Mouse (Mus musculus): ENCODE measurements at regions not wholly inside any gene's neighbourhood (a gene's known extent, or its start where the extent isn't known, plus 50 kb on each side); places are given as distances from the start of the nearest gene placed in this dataset.
A peak's percentile ranks its signal among the peaks of the same experiment; 100 is the strongest.

DNA sequence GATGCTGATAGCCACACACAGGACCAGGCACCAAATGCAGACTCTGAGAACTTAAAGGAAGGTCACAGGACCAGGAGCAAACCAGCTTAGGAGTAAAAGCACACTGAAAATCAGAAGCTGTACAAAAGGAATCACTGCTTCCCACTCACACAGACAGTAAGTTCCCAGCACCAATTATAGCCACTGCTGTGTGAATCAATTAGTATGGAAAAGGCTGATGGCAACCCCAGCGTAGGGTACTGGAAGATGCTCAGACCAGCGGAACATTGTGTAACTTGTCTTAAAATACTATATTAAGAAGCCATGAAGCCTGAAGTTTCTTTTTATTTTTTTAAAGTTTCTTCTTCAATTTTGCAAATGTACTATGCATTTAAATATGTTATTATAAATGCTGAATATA lies 115.8 kb downstream of the Lnpk start:
- 96% methylated on average over 2 of the region's 2 CpGs for WGBS
- Histone ChIP-seq H3K9me3 (no peaks in the 10 kb centered on the region), H3K36me3 (no peaks in the 10 kb centered on the region), H3K4me3 (no peak overlapping the region), H3K27me3 (no peaks in the 10 kb centered on the region), H3K27ac (no peak overlapping the region), H3K4me1 (peaks cover 9% of the 10 kb centered on the region), H3K4me2 (replicated peaks) (no peak overlapping the region), H3K9ac (no peak overlapping the region)
- ATAC-seq (ENCODE audit: low FRiP score, low read depth), result no peak

DNA sequence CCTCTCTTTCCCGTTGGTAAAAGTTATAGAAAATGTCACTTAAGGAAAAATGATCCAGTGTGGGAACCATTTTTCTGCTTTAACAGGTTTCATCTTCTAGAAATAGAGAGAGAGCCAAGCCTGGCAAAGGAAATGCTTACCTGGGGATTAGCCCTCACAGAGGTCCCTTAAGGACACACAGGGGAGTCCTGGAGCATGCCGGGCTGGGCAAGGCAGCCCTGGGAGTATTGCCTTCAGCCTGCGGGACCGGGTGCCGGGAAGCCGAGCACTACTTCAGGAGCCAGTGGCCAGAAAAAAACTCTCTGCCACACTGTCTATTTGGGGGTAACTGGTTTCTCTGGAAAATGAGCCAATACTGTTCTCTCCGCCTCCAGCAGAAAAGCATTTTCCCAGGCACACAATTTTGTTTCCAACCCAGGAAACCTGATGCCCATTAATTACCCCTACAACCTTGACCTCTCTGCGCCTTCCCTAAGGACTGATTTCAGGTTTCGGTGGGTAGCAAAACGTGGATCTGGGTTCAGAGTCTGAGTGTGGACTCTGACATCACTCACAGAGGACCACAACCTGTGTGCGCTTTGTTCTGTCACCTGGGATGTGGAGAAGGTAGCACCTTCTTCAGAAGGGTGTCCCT lies 117.9 kb downstream of the Lnpk start:
- 19% methylated on average over 11 of the region's 11 CpGs for WGBS
- no peak overlapping the region for H3K9ac ChIP-seq
- H3K27ac ChIP-seq, result no peak overlapping the region
- H3K4me3 ChIP-seq, result no peak overlapping the region
- H3K27me3 ChIP-seq, result no peaks in the 10 kb centered on the region
- no peaks in the 10 kb centered on the region for H3K9me3 ChIP-seq
- H3K4me2 ChIP-seq (replicated peaks), result peak overlapping the region; percentile 36; the same call in 1 of the 2 replicates
- no peaks in the 10 kb centered on the region for H3K36me3 ChIP-seq
- H3K4me1 ChIP-seq, result peaks cover 9% of the 10 kb centered on the region
- ATAC-seq (ENCODE audit: low FRiP score, low read depth), result no peak

DNA sequence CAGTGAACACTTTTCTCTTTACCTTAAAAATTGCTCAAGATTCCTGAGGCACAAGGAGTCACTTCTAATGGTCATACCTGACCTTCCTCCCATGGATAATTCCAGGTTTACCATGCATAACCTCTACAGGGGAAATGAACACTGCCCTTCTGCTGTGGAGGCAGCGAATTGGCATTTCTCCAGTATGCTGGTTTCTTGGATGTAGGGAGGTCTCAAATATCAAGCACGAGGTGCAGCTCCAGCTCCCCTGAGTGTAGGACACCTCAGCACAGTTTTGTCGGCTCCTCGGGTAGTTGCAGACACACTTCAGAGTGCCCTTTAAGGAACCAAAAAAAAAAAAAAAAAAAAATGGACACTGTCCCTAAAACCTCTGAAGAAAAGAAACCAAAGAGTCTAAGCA lies 124.8 kb downstream of the Lnpk start:
- H3K9me3 ChIP-seq, result no peaks in the 10 kb centered on the region
- H3K4me2 ChIP-seq (replicated peaks), result no peak overlapping the region
- no peaks in the 10 kb centered on the region for H3K27me3 ChIP-seq
- no peak for ATAC-seq (ENCODE audit: low FRiP score, low read depth)
- H3K9ac ChIP-seq, result no peak overlapping the region
- WGBS, result 33% methylated on average over 4 of the region's 4 CpGs
- no peak overlapping the region for H3K4me3 ChIP-seq
- no peaks in the 10 kb centered on the region for H3K36me3 ChIP-seq
- peaks cover 32% of the 10 kb centered on the region for H3K4me1 ChIP-seq
- H3K27ac ChIP-seq, result no peak overlapping the region

DNA sequence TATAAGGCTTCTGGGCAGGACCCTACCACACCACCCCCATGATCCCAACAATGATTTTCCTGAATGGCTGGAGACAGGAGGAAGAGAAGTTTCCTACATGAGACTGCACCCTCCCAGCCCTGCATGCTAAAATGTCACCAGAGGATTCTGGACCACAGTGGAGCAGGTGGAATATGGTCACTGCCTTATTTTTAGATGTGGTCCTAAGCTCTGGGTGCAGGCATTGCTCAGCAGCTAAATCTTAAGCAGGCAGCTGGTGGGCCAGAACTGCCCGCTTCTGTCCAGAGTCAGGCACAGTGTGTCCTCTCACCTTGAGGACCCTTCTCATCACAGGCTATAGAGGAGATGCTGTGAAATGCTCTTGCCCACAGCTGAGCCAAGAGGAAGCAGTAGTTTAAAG lies 126.6 kb downstream of the Lnpk start:
- H3K27ac ChIP-seq, result no peak overlapping the region
- H3K9ac ChIP-seq, result no peak overlapping the region
- peaks cover 38% of the 10 kb centered on the region for H3K4me1 ChIP-seq
- WGBS, result 83% methylated on average over 1 of the region's 1 CpGs
- H3K9me3 ChIP-seq, result no peaks in the 10 kb centered on the region
- no peak overlapping the region for H3K4me2 ChIP-seq (replicated peaks)
- no peak overlapping the region for H3K4me3 ChIP-seq
- H3K27me3 ChIP-seq, result no peaks in the 10 kb centered on the region
- no peaks in the 10 kb centered on the region for H3K36me3 ChIP-seq
- no peak for ATAC-seq (ENCODE audit: low FRiP score, low read depth)

DNA sequence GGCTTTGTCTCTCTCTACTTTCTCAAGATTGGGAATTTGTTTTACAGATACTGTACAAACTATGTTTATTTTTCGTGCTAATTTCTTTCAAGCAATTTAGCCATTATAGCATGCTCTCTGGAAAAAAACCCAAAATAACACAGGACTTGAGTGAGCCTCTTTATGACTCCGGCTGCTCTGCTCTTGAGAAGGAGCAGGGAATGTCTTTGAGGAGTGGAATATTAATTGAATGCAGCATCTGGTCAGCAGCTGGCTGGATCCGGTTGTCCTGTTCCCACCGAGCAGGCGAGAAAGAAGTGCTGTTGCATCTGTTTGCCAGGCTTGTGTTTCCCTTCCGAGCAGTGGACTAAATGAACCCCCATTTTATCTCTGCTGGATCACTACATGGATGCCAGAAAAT lies 127.7 kb downstream of the Lnpk start:
- Histone ChIP-seq H3K27ac (no peak overlapping the region; the same call in 1 of the 2 replicates), H3K9ac (no peak overlapping the region), H3K36me3 (no peaks in the 10 kb centered on the region), H3K9me3 (no peaks in the 10 kb centered on the region), H3K4me2 (replicated peaks) (peak overlapping the region; percentile 48), H3K4me1 (peaks cover 38% of the 10 kb centered on the region), H3K4me3 (no peak overlapping the region), H3K27me3 (no peaks in the 10 kb centered on the region)
- 10% methylated on average over 6 of the region's 6 CpGs for WGBS
- peak; percentile 68 for ATAC-seq (ENCODE audit: low FRiP score, low read depth)

DNA sequence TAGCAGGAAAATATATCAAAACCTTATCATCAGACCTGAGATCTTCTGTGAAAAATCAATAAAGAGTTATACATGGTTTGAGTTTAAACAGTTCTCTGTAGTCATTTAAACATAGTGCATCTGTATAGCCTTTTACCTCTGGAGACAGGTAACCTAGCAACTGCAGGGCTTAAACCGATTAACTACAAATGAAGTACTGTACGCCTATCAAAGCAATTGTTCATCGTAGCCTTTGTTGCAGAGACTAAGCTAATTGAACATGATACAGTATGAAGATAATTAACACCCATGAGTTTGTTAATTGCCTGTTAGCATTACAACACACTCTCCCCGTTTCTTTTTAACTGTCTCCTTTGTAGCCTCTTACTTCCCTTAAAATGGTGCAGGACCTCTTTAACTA lies 128.2 kb downstream of the Lnpk start:
- Histone ChIP-seq H3K9ac (no peak overlapping the region), H3K27ac (no peak overlapping the region), H3K27me3 (no peaks in the 10 kb centered on the region), H3K9me3 (no peaks in the 10 kb centered on the region), H3K4me1 (peaks cover 38% of the 10 kb centered on the region), H3K36me3 (no peaks in the 10 kb centered on the region), H3K4me2 (replicated peaks) (peak overlapping the region; percentile 48), H3K4me3 (no peak overlapping the region)
- WGBS, result 13% methylated on average over 4 of the region's 4 CpGs
- ATAC-seq (ENCODE audit: low FRiP score, low read depth), result no peak

DNA sequence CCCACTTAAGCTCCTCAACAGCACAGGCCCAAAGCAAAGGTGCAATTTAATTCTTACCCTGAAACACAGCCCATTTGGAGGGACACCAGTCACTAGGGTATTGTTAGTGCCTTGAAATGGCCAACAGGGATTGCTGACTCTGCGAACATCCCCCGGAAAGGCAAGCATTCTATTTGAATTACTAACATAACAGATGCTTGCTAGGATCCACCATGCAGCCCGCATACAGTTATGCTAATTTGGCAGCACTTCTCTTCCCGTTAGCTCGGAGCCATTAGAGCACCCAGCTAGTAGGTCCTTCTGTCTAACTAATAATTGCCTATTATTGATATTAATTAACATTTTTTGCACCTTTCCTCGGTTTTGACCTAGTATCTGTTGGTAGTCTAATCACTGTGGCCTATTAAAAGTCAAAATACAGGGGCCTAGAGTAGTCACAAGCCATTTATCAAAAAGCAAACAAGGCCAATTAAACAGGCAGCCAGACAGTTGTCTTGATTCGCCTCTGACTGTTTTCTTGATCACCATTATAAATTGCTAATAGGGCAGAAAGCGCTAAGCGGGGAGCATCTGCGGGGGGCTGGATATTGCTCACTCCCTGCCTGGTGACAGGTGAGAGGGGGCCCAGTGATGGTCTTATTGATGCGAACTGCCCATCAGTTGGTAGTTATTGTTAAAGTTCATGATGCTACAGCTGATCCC lies 129.0 kb downstream of the Lnpk start:
- Histone ChIP-seq H3K36me3 (no peaks in the 10 kb centered on the region), H3K4me2 (replicated peaks) (no peak overlapping the region), H3K27ac (no peak overlapping the region), H3K4me3 (no peak overlapping the region), H3K9ac (no peak overlapping the region), H3K9me3 (no peaks in the 10 kb centered on the region), H3K27me3 (no peaks in the 10 kb centered on the region), H3K4me1 (peaks cover 38% of the 10 kb centered on the region)
- ATAC-seq (ENCODE audit: low FRiP score, low read depth), result no peak
- 34% methylated on average over 11 of the region's 11 CpGs for WGBS

DNA sequence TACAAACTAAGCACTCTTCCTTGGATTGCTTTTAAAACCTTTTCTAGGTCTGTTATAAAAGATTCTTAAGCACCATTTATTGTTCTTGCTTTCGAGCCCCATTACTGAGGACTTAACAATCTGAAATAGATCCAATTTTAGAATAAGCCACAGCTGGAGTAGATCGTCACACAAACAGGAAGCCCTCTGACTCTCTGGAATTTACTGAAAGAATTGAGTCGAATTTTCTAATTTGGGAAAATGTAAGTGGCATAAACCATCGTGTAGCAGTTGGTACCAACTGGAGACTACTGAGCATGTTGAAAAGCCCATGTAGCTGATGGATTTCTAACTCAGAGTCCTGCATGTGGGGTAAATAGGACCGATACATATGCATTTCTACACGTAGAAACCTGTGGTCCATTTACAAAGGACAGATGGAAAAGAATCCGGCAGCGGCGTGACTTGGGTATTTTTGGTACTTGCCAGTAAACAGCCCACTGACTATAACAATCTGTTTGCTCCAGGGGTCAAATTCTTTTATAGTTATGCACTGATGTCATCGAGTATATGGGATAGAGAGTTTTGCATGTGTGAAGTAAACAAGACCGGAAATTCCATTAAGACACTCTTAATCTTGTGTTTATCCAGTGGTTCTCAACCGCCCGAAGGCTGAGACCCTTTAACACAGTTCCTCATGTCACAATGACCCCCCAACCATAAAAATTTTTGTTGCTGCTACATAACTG lies 143.9 kb downstream of the Lnpk start:
- H3K27me3 ChIP-seq, result no peaks in the 10 kb centered on the region
- 74% methylated on average over 13 of the region's 13 CpGs for WGBS
- no peak for ATAC-seq (ENCODE audit: low FRiP score, low read depth)
- H3K9ac ChIP-seq, result no peak overlapping the region
- H3K4me2 ChIP-seq (replicated peaks), result no peak overlapping the region
- no peak overlapping the region for H3K27ac ChIP-seq
- H3K4me1 ChIP-seq, result no peaks in the 10 kb centered on the region
- H3K36me3 ChIP-seq, result no peaks in the 10 kb centered on the region
- H3K9me3 ChIP-seq, result peaks cover 14% of the 10 kb centered on the region
- no peak overlapping the region for H3K4me3 ChIP-seq

DNA sequence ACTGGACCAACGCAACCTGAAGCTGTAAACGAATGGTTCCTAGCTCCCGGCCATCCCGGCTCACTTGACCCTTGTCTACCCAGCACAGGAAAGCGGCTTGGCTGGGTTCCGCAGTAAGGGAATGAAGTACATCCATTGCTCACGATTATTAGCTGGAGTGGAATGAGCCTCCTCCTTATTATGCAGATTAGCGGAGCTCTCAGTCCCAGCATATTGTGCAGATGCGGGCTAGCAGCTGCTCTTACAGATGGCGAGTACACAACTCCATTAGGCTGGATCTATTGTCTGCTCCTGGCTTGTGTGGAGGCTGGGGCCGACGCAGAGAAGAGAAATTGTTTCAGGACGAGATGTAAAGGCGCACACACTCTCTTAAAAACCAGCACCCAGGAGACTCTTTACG lies 152.5 kb downstream of the Lnpk start:
- ATAC-seq (ENCODE audit: low FRiP score, low read depth), result no peak
- H3K4me3 ChIP-seq, result no peak overlapping the region
- 58% methylated on average over 15 of the region's 15 CpGs for WGBS
- no peaks in the 10 kb centered on the region for H3K27me3 ChIP-seq
- no peaks in the 10 kb centered on the region for H3K9me3 ChIP-seq
- 0 out of 2 replicates have a peak overlapping the region, but pooled peaks have one; percentile 8 for H3K9ac ChIP-seq
- no peaks in the 10 kb centered on the region for H3K4me1 ChIP-seq
- no peaks in the 10 kb centered on the region for H3K36me3 ChIP-seq
- H3K4me2 ChIP-seq (replicated peaks), result peak overlapping the region; percentile 37
- H3K27ac ChIP-seq, result no peak overlapping the region

DNA sequence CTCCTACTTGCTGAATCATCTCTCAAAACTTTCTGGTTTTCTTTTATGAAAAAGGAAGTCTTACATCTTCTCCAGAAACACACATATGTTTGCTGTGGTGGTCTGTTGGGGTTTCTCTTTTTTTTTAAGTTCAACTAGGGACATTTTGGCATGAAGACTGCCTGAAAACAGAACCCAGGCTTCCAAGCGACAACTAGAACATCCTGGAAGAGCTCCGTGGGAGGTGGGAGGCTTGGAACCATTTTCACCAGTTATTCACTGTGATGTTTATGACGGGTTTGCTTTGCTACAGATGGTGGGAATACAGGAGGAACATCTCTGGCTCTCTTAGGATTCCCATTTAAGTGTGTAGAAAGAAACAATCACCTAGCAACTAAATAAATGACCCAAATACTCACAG lies 154.5 kb downstream of the Lnpk start:
- no peak for ATAC-seq (ENCODE audit: low FRiP score, low read depth)
- no peaks in the 10 kb centered on the region for H3K36me3 ChIP-seq
- H3K4me1 ChIP-seq, result no peaks in the 10 kb centered on the region
- H3K4me2 ChIP-seq (replicated peaks), result no peak overlapping the region
- H3K4me3 ChIP-seq, result no peak overlapping the region
- no peak overlapping the region for H3K9ac ChIP-seq
- no peak overlapping the region for H3K27ac ChIP-seq
- 76% methylated on average over 3 of the region's 3 CpGs for WGBS
- no peaks in the 10 kb centered on the region for H3K27me3 ChIP-seq
- H3K9me3 ChIP-seq, result no peaks in the 10 kb centered on the region

DNA sequence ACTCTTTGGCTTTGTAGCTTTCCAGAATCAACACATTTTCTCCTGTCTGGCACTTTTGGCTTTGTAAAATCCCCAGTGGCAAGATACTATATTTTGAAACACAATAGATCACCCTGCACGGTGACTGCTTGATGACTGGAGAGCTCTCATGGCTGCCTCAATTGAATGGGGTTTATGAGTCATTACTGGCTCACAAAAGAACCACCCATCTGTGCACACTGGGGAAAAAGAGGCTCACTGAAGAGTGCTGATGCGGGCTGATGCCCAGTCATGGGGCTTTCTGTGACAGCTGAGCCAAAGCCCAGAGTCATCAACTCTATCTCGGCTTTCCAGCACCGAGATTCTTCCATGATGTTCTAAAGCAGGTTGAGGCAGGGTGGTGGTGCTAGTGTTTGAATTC lies 163.1 kb downstream of the Lnpk start:
- Histone ChIP-seq H3K4me2 (replicated peaks) (no peak overlapping the region), H3K9me3 (no peaks in the 10 kb centered on the region), H3K9ac (no peak overlapping the region), H3K4me1 (0 out of 2 replicates have a peak, but pooled peaks cover 4% of the 10 kb centered on the region), H3K27me3 (no peaks in the 10 kb centered on the region), H3K27ac (no peak overlapping the region), H3K4me3 (no peak overlapping the region), H3K36me3 (no peaks in the 10 kb centered on the region)
- no peak for ATAC-seq (ENCODE audit: low FRiP score, low read depth)
- 88% methylated on average over 4 of the region's 4 CpGs for WGBS

DNA sequence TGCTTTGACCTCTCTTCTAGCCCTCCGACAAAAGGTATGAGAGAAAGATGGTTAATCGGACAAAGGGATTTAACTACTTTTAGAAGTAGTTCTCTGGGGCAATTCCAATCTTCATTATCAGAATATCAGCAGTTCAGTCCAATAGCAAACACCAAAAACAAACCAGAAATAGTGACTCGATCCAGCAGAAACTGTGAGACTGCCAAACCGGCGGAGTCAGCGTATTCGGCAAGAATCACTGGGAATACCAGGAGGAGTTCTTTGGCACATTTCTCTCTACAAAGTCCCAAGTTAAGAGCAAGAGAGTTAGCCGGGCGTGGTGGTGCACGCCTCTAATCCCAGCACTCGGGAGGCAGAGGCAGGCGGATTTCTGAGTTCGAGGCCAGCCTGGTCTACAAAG lies 164.5 kb downstream of the Lnpk start:
- H3K9me3 ChIP-seq, result no peaks in the 10 kb centered on the region
- no peaks in the 10 kb centered on the region for H3K27me3 ChIP-seq
- WGBS, result 89% methylated on average over 13 of the region's 13 CpGs
- peaks cover 13% of the 10 kb centered on the region for H3K4me1 ChIP-seq
- ATAC-seq (ENCODE audit: low FRiP score, low read depth), result no peak
- no peaks in the 10 kb centered on the region for H3K36me3 ChIP-seq
- H3K27ac ChIP-seq, result no peak overlapping the region
- no peak overlapping the region for H3K4me2 ChIP-seq (replicated peaks)
- no peak overlapping the region for H3K4me3 ChIP-seq
- H3K9ac ChIP-seq, result no peak overlapping the region
